Mouse (Mus musculus): ENCODE measurements around the gene Lrrc8b. TPM values are rescaled to one million over a fixed set of nuclear protein-coding genes. Genes with fewer than 3 reads are reported as not detected.

The Lrrc8b gene
- polyA plus RNA-seq, 1 experiment from 2014 or later, result 11.3 TPM

GRCm38 (mm10) chr5:105411768-105412167 is 3.8 kb upstream of the Lrrc8b start:
- DNase-seq (no peak), ATAC-seq (ENCODE audit: insufficient read depth) (no peak)
- Histone ChIP-seq H3K4me1 (ENCODE audit: insufficient read depth) (no peaks in the 10 kb centered on the region), H3K9ac (no peak overlapping the region), H3K9me3 (ENCODE audit: low read depth, low read length) (no peaks in the 10 kb centered on the region), H3K4me2 (no peak overlapping the region), H3K27me3 (ENCODE audit: insufficient read depth, low read length) (no peaks in the 10 kb centered on the region), H3K4me3 (ENCODE audit: low read depth, low read length) (no peak overlapping the region), H3K36me3 (ENCODE audit: insufficient read depth) (no peaks in the 10 kb centered on the region), H3K27ac (ENCODE audit: low read depth) (no peak overlapping the region)
- TF ChIP-seq CTCF (IDR thresholded peaks at IDR 0.05; ENCODE audit: low read depth), result no peak
- 60% methylated on average over 2 of the region's 2 CpGs for WGBS

- no peak for DNase-seq
- 76% methylated on average over 3 of the region's 3 CpGs for WGBS
- H3K27ac ChIP-seq (ENCODE audit: low read depth), result no peak overlapping the region
- no peaks in the 10 kb centered on the region for H3K27me3 ChIP-seq (ENCODE audit: insufficient read depth, low read length)
- TF ChIP-seq CTCF (IDR thresholded peaks at IDR 0.05; ENCODE audit: low read depth), result no peak
- H3K4me1 ChIP-seq (ENCODE audit: insufficient read depth), result no peaks in the 10 kb centered on the region
- H3K9me3 ChIP-seq (ENCODE audit: low read depth, low read length), result no peaks in the 10 kb centered on the region
- H3K9ac ChIP-seq, result no peak overlapping the region
- no peaks in the 10 kb centered on the region for H3K36me3 ChIP-seq (ENCODE audit: insufficient read depth)
- H3K4me3 ChIP-seq (ENCODE audit: low read depth, low read length), result no peak overlapping the region
- H3K4me2 ChIP-seq, result no peak overlapping the region
- no peak for ATAC-seq (ENCODE audit: insufficient read depth)
These were observed 2.9 kb upstream of the Lrrc8b start for GRCm38 (mm10) chr5:105412634-105413033.

DNA sequence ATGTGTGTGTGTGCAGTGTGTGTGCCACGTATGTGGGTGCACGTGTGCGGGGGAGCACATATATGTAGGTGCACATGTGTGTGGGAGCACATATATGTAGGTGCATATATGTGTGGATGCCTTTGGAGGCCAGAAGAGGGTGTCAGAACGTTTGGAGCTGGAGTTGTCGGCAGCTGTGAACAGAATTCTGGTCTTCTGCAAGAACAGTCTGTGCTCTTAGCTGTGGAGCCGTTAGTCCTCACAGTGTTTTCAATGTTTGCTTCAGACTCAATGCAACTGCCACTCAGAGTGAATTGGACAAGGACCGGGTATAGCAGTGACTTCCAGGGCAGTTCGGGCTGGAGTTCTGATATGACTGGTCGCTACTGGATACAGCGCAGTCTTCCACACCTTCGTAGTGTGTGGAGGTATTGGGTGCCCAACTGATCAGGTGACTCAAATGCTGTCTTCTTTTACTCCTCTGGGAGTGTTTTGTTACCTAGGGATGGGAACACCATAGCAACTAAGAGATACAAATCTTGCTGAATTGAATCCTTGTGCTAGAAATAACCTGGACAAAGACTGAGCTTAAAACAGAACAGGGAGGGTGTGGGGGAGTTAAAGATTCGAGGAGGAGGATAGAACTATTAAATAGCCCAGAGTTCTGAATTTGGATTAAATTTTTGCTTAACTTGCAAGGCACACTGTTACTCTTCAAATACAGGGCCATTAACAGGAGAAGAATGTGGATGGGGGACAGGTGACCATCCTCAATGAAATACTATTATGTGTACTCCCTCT is 1.0 kb upstream of the Lrrc8b start:
- ATAC-seq (ENCODE audit: insufficient read depth) (no peak; the same call in 1 of the 2 replicates), DNase-seq (no peak)
- H3K27me3 ChIP-seq (ENCODE audit: insufficient read depth, low read length), result no peaks in the 10 kb centered on the region
- peak overlapping the region; percentile 87 for H3K9ac ChIP-seq
- H3K9me3 ChIP-seq (ENCODE audit: low read depth, low read length), result no peaks in the 10 kb centered on the region
- peak overlapping the region; percentile 88 for H3K27ac ChIP-seq (ENCODE audit: low read depth)
- 74% methylated on average over 12 of the region's 12 CpGs for WGBS
- no peaks in the 10 kb centered on the region for H3K36me3 ChIP-seq (ENCODE audit: insufficient read depth)
- H3K4me3 ChIP-seq (ENCODE audit: low read depth, low read length), result peak overlapping the region; percentile 79
- no peak for TF ChIP-seq CTCF (IDR thresholded peaks at IDR 0.05; ENCODE audit: low read depth)
- peak overlapping the region; percentile 94 for H3K4me2 ChIP-seq
- H3K4me1 ChIP-seq (ENCODE audit: insufficient read depth), result no peaks in the 10 kb centered on the region

- H3K27me3 ChIP-seq (ENCODE audit: insufficient read depth, low read length), result no peaks in the 10 kb centered on the region
- H3K4me3 ChIP-seq (ENCODE audit: low read depth, low read length), result peak overlapping the region; percentile 79
- H3K27ac ChIP-seq (ENCODE audit: low read depth), result peak overlapping the region; percentile 88; the same call in 1 of the 2 replicates
- no peak for TF ChIP-seq CTCF (IDR thresholded peaks at IDR 0.05; ENCODE audit: low read depth)
- H3K36me3 ChIP-seq (ENCODE audit: insufficient read depth), result no peaks in the 10 kb centered on the region
- ATAC-seq (ENCODE audit: insufficient read depth) (peak; percentile 48), DNase-seq (no peak)
- peak overlapping the region; percentile 87 for H3K9ac ChIP-seq
- peak overlapping the region; percentile 94 for H3K4me2 ChIP-seq
- 4% methylated on average over 24 of the region's 36 CpGs for WGBS
- H3K9me3 ChIP-seq (ENCODE audit: low read depth, low read length), result no peaks in the 10 kb centered on the region
- no peaks in the 10 kb centered on the region for H3K4me1 ChIP-seq (ENCODE audit: insufficient read depth)
These were observed 538 bp downstream of the Lrrc8b start for GRCm38 (mm10) chr5:105415951-105416675.

DNA sequence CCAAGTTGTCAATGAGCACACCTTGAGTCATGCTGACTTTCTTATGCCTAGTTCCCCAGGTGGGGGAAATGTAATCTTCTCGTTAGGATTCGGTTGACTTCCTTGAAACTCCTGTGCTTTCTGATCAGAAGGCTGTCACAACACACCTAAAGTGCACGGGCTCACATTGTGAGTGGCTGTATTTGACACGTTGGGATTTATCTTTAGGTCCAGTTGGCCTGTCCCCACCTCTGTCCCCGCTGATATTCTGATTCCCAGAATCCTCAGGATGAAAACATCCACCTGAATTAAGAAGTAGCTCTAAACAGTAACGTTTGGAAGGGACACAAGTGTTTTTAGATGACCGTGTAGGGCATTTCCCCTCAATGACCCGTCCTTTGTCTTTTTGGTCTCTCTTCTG is 1.6 kb downstream of the Lrrc8b start:
- WGBS, result 65% methylated on average over 8 of the region's 8 CpGs
- no peak for ATAC-seq (ENCODE audit: insufficient read depth)

GRCm38 (mm10) chr5:105418364-105418763 is 2.8 kb downstream of the Lrrc8b start:
- no peaks in the 10 kb centered on the region for H3K27me3 ChIP-seq (ENCODE audit: insufficient read depth, low read length)
- no peak overlapping the region for H3K27ac ChIP-seq (ENCODE audit: low read depth)
- no peaks in the 10 kb centered on the region for H3K4me1 ChIP-seq (ENCODE audit: insufficient read depth)
- no peaks in the 10 kb centered on the region for H3K9me3 ChIP-seq (ENCODE audit: low read depth, low read length)
- no peak overlapping the region for H3K4me2 ChIP-seq
- WGBS, result 68% methylated on average over 7 of the region's 7 CpGs
- no peak for TF ChIP-seq CTCF (IDR thresholded peaks at IDR 0.05; ENCODE audit: low read depth)
- H3K4me3 ChIP-seq (ENCODE audit: low read depth, low read length), result no peak overlapping the region
- no peak overlapping the region for H3K9ac ChIP-seq
- DNase-seq, result no peak
- no peak for ATAC-seq (ENCODE audit: insufficient read depth)
- H3K36me3 ChIP-seq (ENCODE audit: insufficient read depth), result no peaks in the 10 kb centered on the region

More for the DNA sequence above, 1.6 kb downstream of the Lrrc8b start:
- H3K9me3 ChIP-seq (ENCODE audit: low read depth, low read length), result no peaks in the 10 kb centered on the region
- no peak for TF ChIP-seq CTCF (IDR thresholded peaks at IDR 0.05; ENCODE audit: low read depth)
- no peak overlapping the region for H3K4me3 ChIP-seq (ENCODE audit: low read depth, low read length)
- no peaks in the 10 kb centered on the region for H3K36me3 ChIP-seq (ENCODE audit: insufficient read depth)
- H3K9ac ChIP-seq, result no peak overlapping the region
- H3K27ac ChIP-seq (ENCODE audit: low read depth), result no peak overlapping the region
- no peaks in the 10 kb centered on the region for H3K4me1 ChIP-seq (ENCODE audit: insufficient read depth)
- H3K4me2 ChIP-seq, result no peak overlapping the region
- H3K27me3 ChIP-seq (ENCODE audit: insufficient read depth, low read length), result no peaks in the 10 kb centered on the region
- DNase-seq, result no peak

DNA sequence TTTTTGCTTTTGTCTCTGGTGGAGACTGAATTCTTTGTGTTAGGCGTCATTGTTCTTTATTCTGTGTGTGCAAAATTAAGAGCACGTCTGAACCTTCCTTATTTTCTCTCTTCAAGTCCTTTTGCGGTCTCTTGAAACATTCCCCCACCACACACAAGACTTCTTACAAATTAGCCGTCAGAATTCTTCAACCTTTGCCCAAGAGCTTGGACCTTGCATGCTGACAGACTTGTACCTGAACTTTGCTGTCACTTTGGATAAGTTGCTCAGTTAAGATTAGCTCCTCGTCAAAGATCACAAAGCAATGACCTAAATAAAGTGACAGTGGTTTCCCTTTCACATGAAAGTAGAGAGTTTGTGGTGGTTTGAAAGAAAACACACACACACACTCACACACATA is 3.3 kb downstream of the Lrrc8b start:
- no peaks in the 10 kb centered on the region for H3K36me3 ChIP-seq (ENCODE audit: insufficient read depth)
- ATAC-seq (ENCODE audit: insufficient read depth) (no peak), DNase-seq (no peak)
- no peak overlapping the region for H3K4me2 ChIP-seq
- H3K4me3 ChIP-seq (ENCODE audit: low read depth, low read length), result no peak overlapping the region
- no peak overlapping the region for H3K27ac ChIP-seq (ENCODE audit: low read depth)
- H3K9ac ChIP-seq, result no peak overlapping the region
- WGBS, result 83% methylated on average over 5 of the region's 5 CpGs
- TF ChIP-seq CTCF (IDR thresholded peaks at IDR 0.05; ENCODE audit: low read depth), result no peak
- no peaks in the 10 kb centered on the region for H3K4me1 ChIP-seq (ENCODE audit: insufficient read depth)
- H3K27me3 ChIP-seq (ENCODE audit: insufficient read depth, low read length), result no peaks in the 10 kb centered on the region
- H3K9me3 ChIP-seq (ENCODE audit: low read depth, low read length), result no peaks in the 10 kb centered on the region

Measured in lung, embryonic 14.5 days (tissue).